Mouse (Mus musculus) hematopoietic multipotent progenitor cell, adult 10-12 weeks (in vitro differentiated cells): ENCODE results near the gene Asf1b. TPM values are rescaled to one million over a fixed set of nuclear protein-coding genes. Genes with fewer than 3 reads are reported as not detected.

ENCODE experiments used
- polyA plus RNA-seq: library from polyadenylated mRNA; stranded (reverse); fragments of >175 nt; gene quantifications from 2 replicates; pipeline ENCODE4 v1.2.3, GENCODE M21; 2012; ENCODE audit warnings: low replicate concordance

The Asf1b gene
- polyA plus RNA-seq = 5.2 and 56.2 TPM in 2 replicates

DNA sequence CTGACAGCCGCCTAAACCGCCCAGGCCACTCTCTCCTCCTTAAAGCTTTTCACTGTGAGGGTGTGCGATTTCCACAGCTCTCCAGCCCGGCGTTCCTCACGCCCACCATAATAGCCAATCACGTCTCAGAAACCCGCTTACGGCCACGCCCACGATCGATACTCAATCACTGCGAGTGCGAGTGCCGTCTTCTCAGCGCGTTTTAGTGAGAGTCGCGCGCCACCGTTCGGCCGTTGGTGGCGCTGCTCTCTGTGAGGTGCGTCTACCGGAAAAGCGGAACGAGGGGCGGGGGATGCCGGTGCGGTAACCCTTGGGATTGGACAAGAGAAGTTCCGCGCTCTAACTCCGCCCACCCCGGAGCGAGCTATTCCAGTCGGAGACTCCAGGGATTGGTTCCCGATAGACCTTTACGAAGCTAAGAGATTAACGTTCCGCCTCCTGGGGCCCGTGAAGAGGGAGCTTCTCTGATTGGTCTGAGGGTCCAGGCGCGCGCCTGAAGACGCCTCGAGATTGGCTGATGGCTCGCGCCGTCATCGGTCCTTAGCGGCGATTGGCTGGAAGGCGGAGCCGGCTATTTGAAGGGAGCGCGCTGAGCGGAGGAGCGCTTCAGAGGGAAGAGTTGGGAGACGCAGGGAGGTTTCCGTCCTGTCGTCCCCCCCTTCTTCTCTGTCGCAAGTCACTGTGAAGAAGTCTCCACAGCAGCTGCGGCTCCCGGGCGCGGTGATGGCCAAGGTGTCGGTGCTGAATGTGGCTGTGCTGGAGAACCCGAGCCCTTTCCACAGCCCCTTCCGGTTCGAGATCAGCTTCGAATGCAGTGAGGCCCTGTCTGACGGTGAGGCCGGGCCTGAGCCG is at the start of gene Asf1b, which contains the start of gene Gm10644:
TSS of gene Asf1b (plus strand) at position 402 of the 852 bp plus-strand sequence.
TSS of gene Gm10644 (minus strand) at position 100 of the 852 bp plus-strand sequence.

DNA sequence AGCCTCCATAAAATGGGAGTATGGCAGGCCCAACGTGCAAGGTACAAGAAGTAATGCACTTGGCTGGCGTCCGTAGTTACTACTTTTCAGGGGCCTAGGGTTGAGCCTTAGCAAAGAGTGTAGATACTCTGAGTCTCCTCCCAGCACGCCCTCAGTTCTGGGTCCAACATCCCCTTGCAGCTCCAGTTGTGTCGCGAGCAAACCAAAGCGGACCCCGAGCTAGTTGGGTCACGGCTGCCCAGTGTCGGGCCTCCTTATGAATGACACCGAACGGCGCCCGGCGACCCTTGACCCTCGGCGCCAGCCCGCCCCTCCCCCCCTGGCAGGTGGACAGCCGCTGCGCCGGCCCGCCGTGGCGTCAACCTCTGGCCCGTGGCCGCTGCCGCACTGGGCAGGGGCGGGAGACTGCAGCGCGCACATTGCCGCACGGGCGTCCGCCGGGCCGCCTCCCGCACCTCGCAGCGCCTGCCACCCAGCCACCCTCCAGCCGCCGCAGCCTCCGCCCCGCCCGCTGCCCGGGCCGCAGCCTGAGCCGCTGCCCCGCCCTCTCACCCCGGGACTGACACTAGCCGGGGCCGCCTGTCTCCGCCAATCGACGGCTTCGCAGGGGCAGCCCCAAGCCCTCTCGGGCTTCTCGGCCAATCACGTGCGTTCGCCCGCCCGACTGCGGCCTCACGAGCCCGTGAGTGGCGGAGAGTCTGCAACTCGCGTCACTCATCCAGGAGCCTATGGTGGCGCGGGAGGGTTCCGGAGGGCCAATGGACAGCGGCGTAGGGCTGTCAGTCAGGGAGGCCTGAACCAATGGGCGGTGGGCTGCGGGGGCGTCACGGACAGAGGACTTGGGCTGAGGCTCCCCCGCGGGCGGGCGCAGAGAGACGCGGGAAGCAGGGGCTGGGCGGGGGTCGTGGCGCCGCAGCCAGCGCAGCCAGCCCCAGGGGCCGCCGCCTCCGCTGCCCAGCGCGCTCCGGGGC is 17.1 kb downstream of the Asf1b start, which contains the start of gene Prkaca:
TSS of gene Prkaca (plus strand) at position 844 of the 971 bp plus-strand sequence.

DNA sequence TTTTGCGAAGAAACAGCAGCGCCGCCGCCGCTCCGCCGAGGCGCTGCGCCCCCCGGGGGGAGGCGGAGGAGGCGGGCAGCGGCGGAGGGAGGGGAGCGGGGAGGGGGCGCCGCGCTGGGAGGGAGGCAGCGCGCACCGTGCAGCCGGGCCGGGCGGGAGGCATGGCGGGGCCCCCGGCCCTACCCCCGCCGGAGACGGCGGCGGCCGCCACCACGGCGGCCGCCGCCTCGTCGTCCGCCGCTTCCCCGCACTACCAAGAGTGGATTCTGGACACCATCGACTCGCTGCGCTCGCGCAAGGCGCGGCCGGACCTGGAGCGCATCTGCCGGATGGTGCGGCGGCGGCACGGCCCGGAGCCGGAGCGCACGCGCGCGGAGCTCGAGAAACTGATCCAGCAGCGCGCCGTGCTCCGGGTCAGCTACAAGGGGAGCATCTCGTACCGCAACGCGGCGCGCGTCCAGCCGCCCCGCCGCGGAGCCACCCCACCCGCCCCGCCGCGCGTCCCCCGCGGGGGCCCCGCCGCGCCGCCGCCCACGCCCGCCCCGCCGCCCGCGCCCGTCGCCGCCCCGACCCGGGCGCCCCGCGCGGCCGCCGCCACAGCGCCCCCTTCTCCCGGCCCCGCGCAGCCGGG is 42.3 kb downstream of the Asf1b start, which contains the start of gene Samd1:
TSS of gene Samd1 (plus strand) at position 162 of the 631 bp plus-strand sequence.

DNA sequence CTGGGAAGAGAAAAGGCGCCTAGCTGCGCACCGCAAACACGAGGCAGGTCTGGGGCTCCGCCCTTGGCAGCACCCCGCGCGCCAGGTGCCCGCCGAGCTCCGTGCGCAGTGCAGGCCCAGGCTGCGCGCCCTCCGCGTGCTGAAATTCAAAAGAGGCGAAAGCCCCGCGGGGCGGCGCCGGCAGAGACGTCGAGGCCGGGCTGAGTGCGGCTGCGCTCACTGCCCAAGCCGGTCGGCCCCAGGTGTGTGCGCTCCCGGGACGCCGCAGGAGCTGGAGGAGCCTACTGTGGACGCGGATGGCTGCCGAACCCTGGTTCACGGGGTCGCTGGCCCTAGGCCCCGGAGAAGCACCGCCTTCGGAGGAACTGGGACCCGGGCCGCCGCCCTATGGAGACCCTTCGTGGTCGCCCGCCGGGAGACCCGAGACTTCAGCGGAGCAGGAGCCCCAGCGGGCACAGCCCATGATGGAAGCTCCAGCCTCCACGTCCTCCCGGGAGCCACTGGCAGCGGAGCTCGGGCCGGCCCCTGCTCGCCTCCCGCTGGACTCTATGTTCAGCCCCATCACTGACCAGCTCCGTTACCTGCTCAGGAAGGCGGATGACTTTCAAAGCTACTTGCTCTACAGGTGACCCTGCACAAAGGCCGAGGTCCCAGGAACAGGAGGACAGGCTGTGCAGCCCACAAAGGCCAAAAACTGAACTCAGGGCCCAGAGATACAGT is 46.1 kb downstream of the Asf1b start, which contains the start of gene 1700067K01Rik:
TSS of gene 1700067K01Rik (plus strand) at position 222 of the 720 bp plus-strand sequence.

DNA sequence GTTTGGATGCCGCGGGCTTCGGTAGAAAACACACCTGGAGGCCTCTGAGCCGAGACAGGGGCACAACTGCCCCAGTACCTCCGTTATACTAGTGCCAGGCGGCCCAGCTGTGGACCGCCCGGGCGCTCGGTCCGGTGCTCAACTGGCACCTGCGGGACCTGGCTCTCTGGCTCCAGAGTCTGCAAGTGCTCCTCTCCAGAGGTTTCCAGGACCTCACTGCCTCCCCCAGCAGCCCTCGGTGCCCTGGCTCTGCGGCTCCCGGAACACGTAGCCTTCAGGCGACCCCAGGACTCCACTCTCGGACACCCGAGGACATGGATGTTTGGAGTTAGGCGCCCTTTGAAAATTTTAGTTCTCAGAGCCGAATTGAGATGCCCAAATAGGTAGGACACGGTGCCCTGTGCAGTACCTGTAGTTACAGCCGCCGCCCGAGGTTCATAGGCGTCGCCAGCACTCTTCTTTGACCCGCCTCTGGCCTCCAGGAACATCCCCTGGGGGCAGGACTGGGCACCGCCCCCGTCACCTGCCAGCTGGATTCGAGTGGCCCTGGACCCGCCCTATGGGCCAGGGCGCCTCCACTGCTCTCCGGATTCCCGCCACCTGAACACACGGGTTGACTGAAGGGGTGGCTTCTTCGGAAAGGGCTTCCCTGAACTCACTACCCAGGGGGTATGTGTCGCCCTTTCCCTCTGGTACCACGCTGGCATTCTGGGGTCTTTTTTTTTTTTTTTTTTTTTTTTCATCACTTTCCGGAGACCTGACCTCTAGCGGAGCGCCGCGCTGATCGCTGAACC is 56.6 kb downstream of the Asf1b start, which contains the start of gene 2210011C24Rik:
TSS of gene 2210011C24Rik (minus strand) at position 467 of the 794 bp plus-strand sequence.

Other genes starting within 250 kb of the Asf1b start
- 10.1 and 20.1 TPM in 2 replicates for gene Ddx39, start 240.3 kb upstream of the Asf1b start, polyA plus RNA-seq
- gene Adgre5, start 214.2 kb upstream of the Asf1b start, polyA plus RNA-seq = 194 and 396 TPM in 2 replicates
- 9.4 and 20.9 TPM in 2 replicates for gene Adgrl1, start 55.4 kb upstream of the Asf1b start, polyA plus RNA-seq
- gene Gm10644, start 302 bp upstream of the Asf1b start, polyA plus RNA-seq = 0.90 and 1.4 TPM in 2 replicates
- gene Prkaca, start 17.5 kb downstream of the Asf1b start, polyA plus RNA-seq = 22.7 and 25.1 TPM in 2 replicates
- 77.6 and 95.6 TPM in 2 replicates for gene Samd1, start 42.2 kb downstream of the Asf1b start, polyA plus RNA-seq
- 0.76 and 0.78 TPM in 2 replicates for gene 1700067K01Rik, start 46.0 kb downstream of the Asf1b start, polyA plus RNA-seq
- gene 2210011C24Rik, start 56.7 kb downstream of the Asf1b start, polyA plus RNA-seq = 0.22 and 3.9 TPM in 2 replicates
- gene Palm3, start 66.0 kb downstream of the Asf1b start, polyA plus RNA-seq = 0.13 and 0.14 TPM in 2 replicates
- 67.1 and 69.8 TPM in 2 replicates for gene Il27ra, start 87.1 kb downstream of the Asf1b start, polyA plus RNA-seq
- gene Rln3, start 89.5 kb downstream of the Asf1b start, polyA plus RNA-seq = 3.7 and 4.7 TPM in 2 replicates
- 0.11 and 0.15 TPM in 2 replicates for gene Gm10643, start 109.6 kb downstream of the Asf1b start, polyA plus RNA-seq
- 87.3 and 149 TPM in 2 replicates for gene Rfx1, start 111.3 kb downstream of the Asf1b start, polyA plus RNA-seq
- 61.7 and 152 TPM in 2 replicates for gene Dcaf15, start 149.3 kb downstream of the Asf1b start, polyA plus RNA-seq
- gene Podnl1, start 170.5 kb downstream of the Asf1b start, polyA plus RNA-seq = 15.7 and 34.9 TPM in 2 replicates
- gene Cc2d1a, start 192.4 kb downstream of the Asf1b start, polyA plus RNA-seq = 37.2 and 82.2 TPM in 2 replicates
- 1.4 and 1.5 TPM in 2 replicates for gene 4930432K21Rik, start 192.5 kb downstream of the Asf1b start, polyA plus RNA-seq
- 0.42 and 0.59 TPM in 2 replicates for gene Nanos3, start 229.7 kb downstream of the Asf1b start, polyA plus RNA-seq